Mouse (Mus musculus) liver, embryonic 16.5 days (tissue): ENCODE measurements around the gene Gm5662. TPM values are rescaled to one million over a fixed set of nuclear protein-coding genes. Genes with fewer than 3 reads are reported as not detected.
"Not testable (repeated sequence)": the region's sequence is repeated elsewhere in the genome, so short reads cannot be mapped to it uniquely, and the experiment has no call there.

Source experiments
- ATAC-seq: fragments of 200-750 bp; cut with Nextera tagmentation; 2 replicates; pipeline ENCODE4 v1.8.0; 2017; ENCODE audit warnings: low read depth, mild to moderate bottlenecking, moderate number of reproducible peaks, moderate library complexity
- H3K27ac ChIP-seq: fragments of 300-500 bp; sonication (generic); 2 replicates; pipeline ENCODE4 v1.5.1; 2014; ENCODE audit warnings: mild to moderate bottlenecking, low read length
- H3K27me3 ChIP-seq: fragments of 300-500 bp; sonication (generic); 2 replicates; pipeline ENCODE4 v1.6.1; 2014; ENCODE audit warnings: low read depth, low read length, mixed read lengths; ENCODE audit not compliant: control insufficient read depth, insufficient read depth
- H3K36me3 ChIP-seq: fragments of 300-500 bp; sonication (generic); 2 replicates; pipeline ENCODE4 v1.6.1; 2014; ENCODE audit warnings: mild to moderate bottlenecking; ENCODE audit not compliant: control insufficient read depth, insufficient read depth
- H3K4me1 ChIP-seq: fragments of 300-500 bp; sonication (generic); 2 replicates; pipeline ENCODE4 v1.6.1; 2014; ENCODE audit warnings: low read depth, low read length, mixed read lengths; ENCODE audit not compliant: control insufficient read depth
- H3K4me2 ChIP-seq: fragments of 300-500 bp; sonication (generic); 2 replicates; pipeline ENCODE4 v1.6.1; 2014; ENCODE audit warnings: low read depth, low read length, mixed read lengths
- H3K4me3 ChIP-seq: fragments of 300-500 bp; sonication (generic); 2 replicates; pipeline ENCODE4 v1.5.1; 2014; ENCODE audit warnings: low read depth, mild to moderate bottlenecking, low read length
- H3K9ac ChIP-seq: fragments of 300-500 bp; sonication (generic); 2 replicates; pipeline ENCODE4 v1.6.1; 2014; ENCODE audit warnings: low read depth, low read length
- H3K9me3 ChIP-seq: fragments of 300-500 bp; sonication (generic); replicated peaks from 2 replicates; pipeline ENCODE4 v1.6.1; 2016; ENCODE audit warnings: low read length; ENCODE audit not compliant: control insufficient read depth
- WGBS: fragments of 180-500 bp; shearing (Covaris S2); extraction: QIAGEN DNeasy Blood & Tissue Kit; methylation state at CpG from one replicate; pipeline ENCODE4 v1.1.7; 2014; ENCODE audit not compliant: insufficient replicate concordance; 5-methylcytosine and 5-hydroxymethylcytosine counted together
- polyA plus RNA-seq: library from polyadenylated mRNA; unstranded; fragments of >200 nt; fragmentation: Nextera tagmentation; extraction: Ambion mirVana; gene quantifications from 2 replicates; pipeline ENCODE4 v1.2.1, GENCODE M21; 2015

Gene Gm5662
- polyA plus RNA-seq, 1 experiment from 2014 or later = not detected

- not testable (repeated sequence) for H3K9me3 ChIP-seq, H3K27ac ChIP-seq
These were observed 28.5 kb downstream of the Gm5662 start for GRCm38 (mm10) chr12:88245786-88246185.

GRCm38 (mm10) chr12:88242940-88243339 is 31.4 kb downstream of the Gm5662 start:
- H3K9me3 ChIP-seq, H3K4me2 ChIP-seq, H3K36me3 ChIP-seq, ATAC-seq, H3K4me3 ChIP-seq, H3K9ac ChIP-seq, H3K27me3 ChIP-seq, H3K4me1 ChIP-seq, H3K27ac ChIP-seq: not testable (repeated sequence)
- 24% methylated on average over 1 of the region's 1 CpGs for WGBS

More at GRCm38 (mm10) chr12:88245786-88246185, 28.5 kb downstream of the Gm5662 start:
- not testable (repeated sequence) for ATAC-seq, H3K36me3 ChIP-seq, H3K4me2 ChIP-seq, H3K9ac ChIP-seq, H3K4me3 ChIP-seq, H3K27me3 ChIP-seq, H3K4me1 ChIP-seq

Other genes starting within 250 kb of the Gm5662 start
- not detected in 2 replicates for gene Gm2056, start 247.5 kb downstream of the Gm5662 start, polyA plus RNA-seq
- gene Gm16368, start 190.8 kb downstream of the Gm5662 start, polyA plus RNA-seq = not detected in 2 replicates
- not detected in 2 replicates for gene Gm10436, start 92.4 kb downstream of the Gm5662 start, polyA plus RNA-seq
- gene Gm8332, start 24.4 kb downstream of the Gm5662 start, polyA plus RNA-seq = not detected in 2 replicates
- not detected in 2 replicates for gene Gm5039, start 49.5 kb upstream of the Gm5662 start, polyA plus RNA-seq
- 5.7 and 6.3 TPM in 2 replicates for gene Adck1, start 86.1 kb upstream of the Gm5662 start, polyA plus RNA-seq